Mouse (Mus musculus) CH12.LX (cell line): Measurements from ENCODE around the gene Soga1. TPM values are rescaled to one million over a fixed set of nuclear protein-coding genes. Genes with fewer than 3 reads are reported as not detected.
A peak's percentile ranks its signal among the peaks of the same experiment; 100 is the strongest.

ENCODE experiments used
- DNase-seq: peaks from one replicate; pipeline ENCODE4 v3.0.0-alpha.2; 2013; ENCODE audit errors: extremely low read depth
- H3K27ac ChIP-seq: 2 replicates; pipeline ENCODE4 v1.5.1; 2012; ENCODE audit warnings: low read depth, mild to moderate bottlenecking, control low read depth, moderate library complexity; ENCODE audit not compliant: insufficient read depth
- H3K27me3 ChIP-seq: replicated peaks from 2 replicates; pipeline ENCODE3; 2012; ENCODE audit warnings: inconsistent platforms
- H3K36me3 ChIP-seq, 2 experiments: replicated peaks in 1 of 2; 2 replicates each; pipeline versions ENCODE3 to v1.6.1; 2012; ENCODE audit warnings: inconsistent platforms in 1 of 2, low read length in 1 of 2, mild to moderate bottlenecking in 1 of 2, mixed read lengths in 1 of 2, moderate library complexity in 1 of 2; ENCODE audit not compliant: control insufficient read depth in 1 of 2, insufficient read depth in 1 of 2
- H3K4me1 ChIP-seq, 2 experiments: 2 replicates each; pipeline ENCODE4 v1.6.1; 2012; ENCODE audit warnings: inconsistent platforms in 1 of 2, moderate library complexity in 1 of 2; ENCODE audit not compliant: insufficient read depth in 2 of 2, control insufficient read depth in 1 of 2
- H3K4me2 ChIP-seq: 2 replicates; pipeline ENCODE4 v1.6.1; 2012; ENCODE audit warnings: low read depth, mild to moderate bottlenecking, control low read depth; ENCODE audit not compliant: poor library complexity, insufficient read depth, severe bottlenecking
- H3K4me3 ChIP-seq, 3 experiments: fragments of 150-350 bp in 1 of 3; sonication (generic) in 1 of 3; replicated peaks in 1 of 3; 2 replicates each; pipeline versions ENCODE3 to v1.5.1; 2011 to 2012; ENCODE audit warnings: low read depth in 2 of 3, low read length in 2 of 3, mild to moderate bottlenecking in 2 of 3, moderate library complexity in 2 of 3, control low read depth in 1 of 3, improper control_type of control experiment in 1 of 3, inconsistent platforms in 1 of 3, mixed read lengths in 1 of 3; ENCODE audit not compliant: poor library complexity in 1 of 3
- H3K79me2 ChIP-seq: replicated peaks from 2 replicates; pipeline ENCODE4 v1.6.1; 2012; ENCODE audit warnings: mild to moderate bottlenecking, moderate library complexity; ENCODE audit not compliant: control insufficient read depth, poor library complexity, insufficient read depth, severe bottlenecking; ENCODE audit errors: extremely low read depth
- H3K9ac ChIP-seq: 2 replicates; pipeline ENCODE4 v1.6.1; 2012; ENCODE audit warnings: low read depth, mild to moderate bottlenecking, control low read depth, moderate library complexity; ENCODE audit not compliant: insufficient read depth
- H3K9me3 ChIP-seq: replicated peaks from 2 replicates; pipeline ENCODE3; 2012; ENCODE audit warnings: low read length, inconsistent platforms, mixed read lengths
- CHD2 ChIP-seq: IDR thresholded peaks from 2 replicates; pipeline ENCODE4 v1.6.1; 2011; ENCODE audit warnings: low read length, improper control_type of control experiment
- ELF1 ChIP-seq: IDR thresholded peaks from 2 replicates; pipeline ENCODE4 v1.6.1; 2014; ENCODE audit warnings: low read depth, mild to moderate bottlenecking, inconsistent platforms, low read length, improper control_type of control experiment
- EP300 ChIP-seq: IDR thresholded peaks from 2 replicates; pipeline ENCODE4 v1.6.1; 2011; ENCODE audit warnings: low read length, improper control_type of control experiment
- ETS1 ChIP-seq: conservative IDR thresholded peaks from 2 replicates; pipeline ENCODE4 v1.6.1; 2012; ENCODE audit warnings: low read depth, mild to moderate bottlenecking, inconsistent platforms, low read length, improper control_type of control experiment, moderate library complexity
- IRF4 ChIP-seq: IDR thresholded peaks from 2 replicates; pipeline ENCODE4 v1.6.1; 2014; ENCODE audit warnings: low read depth, mild to moderate bottlenecking, inconsistent platforms, low read length, improper control_type of control experiment
- JUN ChIP-seq: IDR thresholded peaks from 2 replicates; pipeline ENCODE4 v1.6.1; 2011; ENCODE audit warnings: low read depth, mild to moderate bottlenecking, low read length, improper control_type of control experiment, moderate library complexity; ENCODE audit not compliant: insufficient read depth
- JUND ChIP-seq: conservative IDR thresholded peaks from 2 replicates; pipeline ENCODE4 v1.6.1; 2011; ENCODE audit warnings: low read depth, low read length, improper control_type of control experiment
- MAX ChIP-seq: IDR thresholded peaks from 2 replicates; pipeline ENCODE4 v1.6.1; 2011; ENCODE audit warnings: low read length, improper control_type of control experiment
- MAZ ChIP-seq: IDR thresholded peaks from 2 replicates; pipeline ENCODE4 v1.6.1; 2012; ENCODE audit warnings: low read depth, mild to moderate bottlenecking, inconsistent platforms, low read length, improper control_type of control experiment, moderate library complexity
- MXI1 ChIP-seq: IDR thresholded peaks from 2 replicates; pipeline ENCODE4 v1.6.1; 2011; ENCODE audit warnings: mild to moderate bottlenecking, low read depth, low read length, improper control_type of control experiment
- MYC ChIP-seq: IDR thresholded peaks from 2 replicates; pipeline ENCODE4 v1.6.1; 2011; ENCODE audit warnings: low read depth, mild to moderate bottlenecking, improper control_type of control experiment, low read length
- POLR2A ChIP-seq: IDR thresholded peaks from 2 replicates; pipeline ENCODE4 v1.6.1; 2011; ENCODE audit warnings: low read depth, mild to moderate bottlenecking, improper control_type of control experiment, low read length
- RCOR1 ChIP-seq: conservative IDR thresholded peaks from 2 replicates; pipeline ENCODE4 v1.6.1; 2012; ENCODE audit warnings: low read depth, mild to moderate bottlenecking, inconsistent platforms, low read length, improper control_type of control experiment
- SIN3A ChIP-seq: IDR thresholded peaks from 2 replicates; pipeline ENCODE4 v1.6.1; 2012; ENCODE audit warnings: low read length, improper control_type of control experiment, inconsistent platforms
- TCF12 ChIP-seq: IDR thresholded peaks from 2 replicates; pipeline ENCODE4 v1.6.1; 2014; ENCODE audit warnings: low read depth, mild to moderate bottlenecking, inconsistent platforms, low read length, improper control_type of control experiment
- ZC3H11A ChIP-seq: IDR thresholded peaks from 2 replicates; pipeline ENCODE4 v1.6.1; 2012; ENCODE audit warnings: low read depth, mild to moderate bottlenecking, inconsistent platforms, low read length, improper control_type of control experiment
- ZMIZ1 ChIP-seq: IDR thresholded peaks from 2 replicates; pipeline ENCODE4 v1.6.1; 2012; ENCODE audit warnings: low read depth, mild to moderate bottlenecking, inconsistent platforms, low read length, improper control_type of control experiment
- dilution Hi-C: fragments of 300-500 bp; cut with MboI; formaldehyde crosslinking; loops from 2 replicates; pipeline ENCODE4 v1.14.3; 2020; ENCODE audit warnings: low sequenced_read_pairs; ENCODE audit not compliant: extremely low pct_unique_long_range_greater_than_20kb, extremely low pct_ligation_motif_present
- in situ Hi-C: fragments of 300-500 bp; cut with MboI; formaldehyde crosslinking; loops from 3 replicates; pipeline ENCODE4 v1.14.3; 2019; ENCODE audit warnings: low sequenced_read_pairs, low pct_ligation_motif_present, low pct_unique_long_range_greater_than_20kb, mixed read lengths
- polyA plus RNA-seq: library from polyadenylated mRNA; unstranded; fragments of >175 nt; gene quantifications from 2 replicates; pipeline ENCODE4 v1.2.1, GENCODE M21; 2012; ENCODE audit warnings: low read depth; ENCODE audit not compliant: insufficient read length
- total RNA-seq, 2 experiments: library from RNA; depleted of rRNA; stranded (reverse); fragments of 300-350 nt in 1 of 2; fragments of >200 nt in 1 of 2; gene quantifications; 2 replicates each; pipeline ENCODE4 v1.2.3; 2012 to 2014

Gene Soga1
- total and polyA plus RNA-seq, 3 experiments, result 0.39 to 2.0 (median 2.0) TPM

DNA sequence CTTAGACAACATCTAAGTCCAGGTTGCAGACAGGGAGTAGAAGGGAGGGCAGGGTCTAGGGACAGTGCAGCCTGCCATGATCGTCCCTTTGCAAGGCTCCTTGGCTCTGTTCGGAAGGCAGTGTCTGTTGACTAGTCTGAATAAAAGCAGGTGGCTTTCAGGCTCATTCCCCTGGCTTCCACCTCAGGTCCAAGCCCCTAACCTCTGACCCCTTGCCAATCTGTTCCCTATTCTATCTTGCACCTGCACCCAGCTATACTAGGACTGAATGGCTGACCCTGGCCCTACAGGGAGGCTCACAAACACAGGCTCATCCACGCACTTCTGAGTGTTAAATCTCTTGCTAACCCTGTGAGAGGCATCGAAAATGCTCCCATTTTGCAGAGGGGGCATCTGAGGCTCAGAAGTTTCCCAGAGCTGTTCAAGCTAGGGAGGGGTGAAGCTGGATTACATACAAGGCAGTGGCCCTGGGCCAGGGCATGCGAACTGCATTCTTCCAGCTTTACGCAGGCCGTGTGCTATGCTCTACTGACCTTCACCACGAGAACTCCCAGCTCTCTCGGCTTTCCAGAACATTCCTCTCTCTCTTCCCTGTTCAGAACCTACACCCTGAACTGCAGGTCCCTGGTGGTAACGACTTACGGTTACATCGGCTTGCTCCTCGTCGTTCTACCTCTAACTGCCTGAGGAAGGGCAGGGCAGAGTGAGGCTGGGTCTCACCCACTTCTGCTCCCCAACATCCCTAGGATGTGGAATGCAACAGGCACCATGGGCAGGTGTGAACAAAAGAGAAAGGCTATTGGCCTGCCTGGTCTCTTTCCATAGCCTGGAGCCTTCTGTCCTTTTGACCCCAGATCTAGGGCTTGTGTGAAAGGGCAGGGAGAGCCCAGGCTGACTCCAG, 13.8 kb downstream of the Soga1 start:
- Histone ChIP-seq H3K27me3 (no peaks in the 10 kb centered on the region), H3K4me3 (no peak overlapping the region), H3K36me3 (no peaks in the 10 kb centered on the region), H3K4me1 (peaks cover 23 to 55% of the 10 kb centered on the region in 2 experiments), H3K9ac (no peak overlapping the region), H3K79me2 (no peaks in the 10 kb centered on the region), H3K27ac (no peak overlapping the region), H3K9me3 (no peaks in the 10 kb centered on the region), H3K4me2 (no peak overlapping the region)
- TF ChIP-seq IRF4, result no peak
- TF ChIP-seq JUND, result no peak
- TF ChIP-seq CHD2, result no peak
- TF ChIP-seq JUN, result no peak
- in situ Hi-C loops (no loop called here), dilution Hi-C loops (no loop called here)
- no peak for DNase-seq

GRCm38 (mm10) chr2:157064136-157064535, 14.9 kb downstream of the Soga1 start:
- in situ Hi-C loops, result no loop called here
- Histone ChIP-seq H3K36me3 (no peaks in the 10 kb centered on the region), H3K4me1 (peaks cover 13 to 54% of the 10 kb centered on the region in 2 experiments), H3K79me2 (no peaks in the 10 kb centered on the region), H3K4me3 (no peak overlapping the region), H3K27ac (no peak overlapping the region), H3K4me2 (no peak overlapping the region), H3K27me3 (no peaks in the 10 kb centered on the region), H3K9ac (no peak overlapping the region), H3K9me3 (no peaks in the 10 kb centered on the region)
- dilution Hi-C loops, result no loop called here
- no peak for DNase-seq
- TF ChIP-seq ETS1 (peak; percentile 23; the same call in 1 of the 2 replicates), POLR2A (no peak)

DNA sequence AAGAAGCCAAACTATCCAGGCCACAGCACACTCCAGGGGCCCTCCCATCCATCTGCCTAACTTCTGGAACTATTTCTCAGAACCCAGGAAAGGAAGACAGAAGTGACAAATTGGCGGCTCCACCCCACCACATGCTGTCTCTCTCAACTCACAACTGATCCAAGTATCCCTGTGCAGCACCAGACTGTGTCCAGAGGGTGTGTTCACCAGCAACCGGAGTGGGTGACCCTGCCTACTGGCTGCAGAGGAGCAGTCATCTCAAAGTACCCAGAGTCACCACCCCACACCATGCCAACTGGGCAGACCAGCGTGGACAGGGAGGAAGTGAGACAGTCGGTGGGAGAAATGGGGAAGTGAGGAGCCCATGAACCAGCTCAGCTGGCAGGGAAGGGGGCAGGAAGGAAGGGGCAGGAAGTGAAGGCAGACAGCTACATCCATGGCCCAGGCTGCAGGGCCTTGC, 15.8 kb downstream of the Soga1 start:
- Histone ChIP-seq H3K27ac (no peak overlapping the region), H3K4me2 (no peak overlapping the region), H3K36me3 (no peaks in the 10 kb centered on the region), H3K27me3 (no peaks in the 10 kb centered on the region), H3K9me3 (no peaks in the 10 kb centered on the region), H3K9ac (no peak overlapping the region), H3K79me2 (no peaks in the 10 kb centered on the region), H3K4me3 (peak overlapping the region in 1 of 3 experiments; percentile 2), H3K4me1 (peaks cover 13 to 54% of the 10 kb centered on the region in 2 experiments)
- dilution Hi-C loops, result no loop called here
- in situ Hi-C loops, result no loop called here
- TF ChIP-seq RCOR1 (0 out of 2 replicates have a peak, but pooled peaks have one; percentile 65), EP300 (peak; percentile 85), ZC3H11A (no peak), MAX (peak; percentile 71), ZMIZ1 (no peak), ETS1 (peak; percentile 55), SIN3A (0 out of 2 replicates have a peak, but pooled peaks have one; percentile 21), CHD2 (0 out of 2 replicates have a peak, but pooled peaks have one; percentile 47), JUND (no peak), IRF4 (peak; percentile 80), ELF1 (peak; percentile 50; the same call in 1 of the 2 replicates), MXI1 (peak; percentile 50; the same call in 1 of the 2 replicates), MYC (peak; percentile 55; the same call in 1 of the 2 replicates), MAZ (no peak), TCF12 (0 out of 2 replicates have a peak, but pooled peaks have one; percentile 41)
- TF ChIP-seq, all 38 proteins: peak for 11
- peak; percentile 56 for DNase-seq
